Mouse (Mus musculus): ENCODE measurements around the gene Ackr3.

Gene Ackr3

DNA sequence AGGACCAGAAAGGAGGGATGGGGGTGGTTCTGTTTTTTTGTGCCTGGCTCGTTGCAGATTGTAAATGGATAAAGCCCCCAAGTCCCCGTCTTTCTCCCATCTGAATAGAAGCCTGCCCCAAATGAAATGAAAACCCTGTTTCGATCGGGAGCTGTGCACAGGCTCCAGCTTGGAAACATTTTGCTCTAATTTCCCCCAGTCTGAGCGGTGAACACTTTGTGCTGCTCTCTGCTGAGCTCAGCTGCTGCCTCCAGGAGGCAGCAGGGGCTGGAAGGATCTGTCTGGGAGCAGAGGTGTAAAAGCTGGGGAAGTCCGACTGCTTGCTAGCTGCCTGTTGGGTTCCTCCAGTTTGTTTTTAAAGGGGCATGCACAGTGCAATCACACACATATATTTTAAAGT, 1.4 kb downstream of the Ackr3 start:
- peak; percentile 74 for DNase-seq

- DNase-seq = peak; percentile 22
These were observed 2.9 kb downstream of the Ackr3 start for GRCm38 (mm10) chr1:90206684-90207083.

DNA sequence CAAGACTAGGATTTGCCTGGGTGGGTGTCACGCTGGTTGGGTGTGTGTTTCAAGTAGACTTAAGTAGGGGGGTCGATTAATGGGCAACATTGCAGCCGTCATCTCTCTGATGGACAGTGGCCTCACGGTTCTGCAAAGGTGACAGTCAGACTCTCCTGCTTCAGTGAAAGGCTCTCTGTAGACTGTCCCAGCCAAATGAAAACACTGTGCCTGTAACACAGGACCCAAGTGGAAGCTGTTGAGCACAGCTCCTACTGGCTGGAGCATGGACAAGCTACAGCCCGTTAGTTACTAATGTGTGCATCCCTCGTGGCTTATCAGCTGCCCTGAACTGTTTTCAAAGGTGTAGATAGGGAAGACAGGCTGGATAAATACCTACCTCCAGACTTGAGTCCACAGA, 3.5 kb downstream of the Ackr3 start:
- no peak for DNase-seq

DNA sequence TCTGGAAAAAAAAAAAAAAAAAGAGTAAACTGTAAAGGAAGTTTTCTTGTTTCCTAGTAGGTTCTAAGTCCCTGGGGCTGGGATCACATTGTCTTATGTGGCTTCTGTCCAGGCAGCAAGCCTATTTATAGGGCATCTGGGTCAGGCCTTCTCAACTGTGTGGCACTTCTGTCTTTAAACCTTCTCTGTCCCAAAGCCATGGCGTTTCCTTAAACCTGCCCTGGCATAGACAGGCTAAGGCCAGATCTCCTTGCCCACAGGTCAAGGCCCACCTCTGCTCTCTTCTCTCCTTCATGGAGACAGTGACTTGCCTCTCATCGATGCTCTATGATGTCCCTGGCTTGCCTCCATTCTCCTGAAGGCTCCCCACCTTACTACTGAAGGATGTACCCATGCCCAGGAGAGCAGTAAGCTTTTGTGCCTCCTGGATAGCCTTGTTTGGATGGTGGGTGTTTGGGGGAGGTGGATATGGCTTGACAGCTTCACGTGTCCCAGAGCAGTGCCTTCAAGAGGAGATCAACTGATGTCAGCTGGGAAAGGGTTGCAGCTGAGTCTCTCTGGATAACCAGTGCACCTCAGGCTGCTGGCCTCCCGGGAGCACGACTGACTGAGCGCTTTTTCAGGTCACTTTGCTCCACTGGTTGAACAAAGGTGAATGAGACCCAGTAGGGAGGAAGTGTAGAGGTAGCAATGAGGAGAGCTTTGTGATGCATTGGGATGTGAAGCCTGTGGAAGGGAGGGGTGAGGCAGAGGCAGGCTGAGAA, 4.1 kb downstream of the Ackr3 start:
- DNase-seq = peak; percentile 78

GRCm38 (mm10) chr1:90208503-90208860, 4.7 kb downstream of the Ackr3 start:
- no peak for DNase-seq

DNA sequence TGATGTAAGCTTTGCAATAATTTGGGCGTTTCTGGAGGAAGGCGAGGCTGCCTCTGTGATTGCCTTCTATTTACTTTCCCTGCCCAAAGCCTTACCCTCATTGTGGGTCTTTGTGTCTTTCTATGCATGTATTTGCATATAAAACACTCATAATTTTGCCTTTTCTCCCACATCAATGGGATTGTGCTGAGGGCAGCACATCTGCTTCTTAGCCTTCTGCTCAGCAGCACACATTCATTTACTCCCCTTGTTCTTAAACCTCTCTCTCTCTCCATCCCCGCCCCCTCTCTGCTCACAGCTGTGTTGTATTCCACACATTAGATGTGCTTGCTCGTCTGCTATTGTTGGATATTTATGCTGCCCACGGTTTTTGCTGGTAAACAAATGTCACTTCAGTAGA, 5.3 kb downstream of the Ackr3 start:
- DNase-seq = peak; percentile 14

DNA sequence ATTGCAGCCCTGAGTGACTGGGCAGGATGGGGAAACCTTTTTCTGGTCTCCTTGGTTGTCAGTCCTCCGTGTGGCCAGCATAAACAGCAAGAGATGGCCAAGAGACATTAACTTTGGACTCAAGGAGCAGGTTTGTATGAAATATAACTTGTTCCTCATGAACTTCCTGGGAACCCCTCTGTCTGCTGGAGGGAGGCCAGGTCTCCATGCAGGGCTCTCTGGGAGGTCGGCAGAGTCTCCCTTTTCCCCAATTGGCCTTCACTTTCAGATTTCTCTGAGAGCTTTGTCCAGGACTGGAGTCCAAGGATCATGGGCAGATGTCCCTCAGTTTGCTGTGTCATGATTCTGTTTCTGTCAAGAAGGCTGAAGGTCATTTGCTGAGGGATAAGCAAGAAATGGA, 6.0 kb downstream of the Ackr3 start:
- peak; percentile 96 for DNase-seq

GRCm38 (mm10) chr1:90210346-90210745, 6.6 kb downstream of the Ackr3 start:
- peak; percentile 13 for DNase-seq

GRCm38 (mm10) chr1:90210761-90211160, 7.0 kb downstream of the Ackr3 start:
- DNase-seq = peak; percentile 54

GRCm38 (mm10) chr1:90212376-90212775, 8.6 kb downstream of the Ackr3 start:
- DNase-seq = peak; percentile 92

DNA sequence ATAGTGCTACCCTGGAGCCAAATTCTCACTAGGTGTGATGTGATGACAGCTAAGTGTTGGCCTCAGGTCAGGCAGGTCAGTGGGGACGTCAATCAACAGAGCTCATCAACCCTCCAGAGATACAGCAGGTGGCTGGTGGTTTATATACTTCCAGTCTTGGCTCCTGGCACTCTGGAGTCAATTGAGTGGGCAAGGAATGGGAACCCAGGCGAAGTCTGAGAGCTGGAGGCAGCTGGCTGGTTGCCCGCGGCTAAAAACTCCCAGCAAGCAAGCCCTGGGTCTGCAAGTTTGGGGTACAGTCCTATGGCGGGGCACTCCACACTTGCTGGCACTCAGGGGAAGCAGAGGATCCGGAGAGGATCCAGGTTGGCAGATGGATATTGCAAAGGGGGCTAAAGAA, 9.1 kb downstream of the Ackr3 start:
- DNase-seq = peak; percentile 19

GRCm38 (mm10) chr1:90214021-90214420, 10.2 kb downstream of the Ackr3 start:
- DNase-seq = no peak

GRCm38 (mm10) chr1:90214926-90215325, 11.1 kb downstream of the Ackr3 start:
- no peak for DNase-seq

DNA sequence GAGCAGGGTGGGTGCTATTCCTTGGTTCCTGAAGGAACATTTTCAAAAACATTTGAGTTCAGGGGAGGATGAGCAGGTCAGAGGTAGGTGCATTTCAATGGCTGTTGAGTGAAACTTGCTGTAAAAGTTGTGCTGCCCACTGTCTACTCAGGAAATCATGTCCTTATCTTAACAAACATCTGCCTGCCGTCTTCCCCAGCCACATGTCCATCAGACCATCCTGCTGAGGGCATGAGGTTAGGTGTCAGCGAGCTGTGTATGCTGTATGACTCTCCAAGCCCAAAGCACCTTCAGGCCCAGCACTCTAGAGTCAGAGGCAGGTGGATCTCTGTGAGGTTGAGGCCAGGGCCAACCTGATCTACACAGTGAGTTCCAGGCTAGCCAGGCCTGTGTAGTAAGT, 12.1 kb downstream of the Ackr3 start:
- DNase-seq = no peak

DNA sequence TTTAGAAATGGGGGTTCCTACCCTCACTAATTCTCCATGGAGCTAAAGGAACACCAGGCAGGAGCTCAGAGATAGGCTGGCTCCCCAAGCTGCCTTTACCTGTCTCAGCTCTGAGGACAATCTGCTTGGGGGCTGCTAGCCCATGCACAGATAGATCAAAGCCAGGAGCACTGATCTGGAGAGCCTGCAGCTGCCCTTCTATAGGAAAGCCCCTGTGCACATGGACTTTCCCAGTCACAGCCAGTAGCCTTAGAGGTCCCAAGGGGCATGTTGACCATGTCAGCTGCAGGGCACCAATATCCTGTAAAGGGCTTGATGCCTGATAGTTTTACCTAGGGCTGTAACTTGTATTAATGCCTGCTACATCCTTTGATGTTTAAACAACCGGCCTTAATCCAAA, 12.6 kb downstream of the Ackr3 start:
- DNase-seq = no peak

DNA sequence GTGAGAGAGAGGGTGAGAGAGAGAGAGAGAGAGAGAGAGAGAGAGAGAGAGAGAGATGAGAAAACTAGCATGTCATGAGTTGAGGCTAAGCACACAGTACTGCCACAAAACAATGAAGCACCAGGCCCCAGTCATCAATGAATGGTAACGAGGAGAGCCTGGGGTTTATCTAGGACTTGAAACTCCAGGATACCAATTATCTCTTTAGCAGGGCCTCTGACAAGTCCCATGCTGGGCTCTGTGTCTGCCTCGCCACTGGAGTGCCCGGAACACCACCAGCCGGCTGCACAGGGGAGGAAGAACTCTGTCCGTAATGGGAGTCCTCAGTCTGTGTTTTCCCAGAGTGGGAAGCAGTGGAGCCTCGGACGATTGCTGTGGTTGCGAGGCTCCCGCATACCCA, 16.5 kb downstream of the Ackr3 start:
- DNase-seq = no peak

DNA sequence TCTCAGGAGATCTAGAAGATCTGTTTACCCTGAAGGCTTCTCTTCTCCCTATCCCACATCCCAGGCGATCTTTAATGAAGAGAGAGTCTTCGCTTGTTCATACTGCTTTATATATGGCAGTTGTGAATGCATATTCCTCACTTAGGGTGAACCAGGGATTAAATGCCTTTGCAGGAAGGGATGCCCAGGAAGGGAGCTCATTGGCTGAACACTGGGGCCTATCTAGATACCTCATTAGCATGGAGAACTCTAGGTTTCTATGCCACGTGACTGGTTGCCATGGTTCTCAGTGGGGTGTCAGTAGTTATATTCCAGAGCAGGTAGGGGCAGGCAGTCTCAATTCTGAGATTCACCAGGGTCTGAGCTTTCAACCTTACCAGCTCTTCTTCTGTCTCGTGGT, 17.1 kb downstream of the Ackr3 start:
- DNase-seq = no peak

DNA sequence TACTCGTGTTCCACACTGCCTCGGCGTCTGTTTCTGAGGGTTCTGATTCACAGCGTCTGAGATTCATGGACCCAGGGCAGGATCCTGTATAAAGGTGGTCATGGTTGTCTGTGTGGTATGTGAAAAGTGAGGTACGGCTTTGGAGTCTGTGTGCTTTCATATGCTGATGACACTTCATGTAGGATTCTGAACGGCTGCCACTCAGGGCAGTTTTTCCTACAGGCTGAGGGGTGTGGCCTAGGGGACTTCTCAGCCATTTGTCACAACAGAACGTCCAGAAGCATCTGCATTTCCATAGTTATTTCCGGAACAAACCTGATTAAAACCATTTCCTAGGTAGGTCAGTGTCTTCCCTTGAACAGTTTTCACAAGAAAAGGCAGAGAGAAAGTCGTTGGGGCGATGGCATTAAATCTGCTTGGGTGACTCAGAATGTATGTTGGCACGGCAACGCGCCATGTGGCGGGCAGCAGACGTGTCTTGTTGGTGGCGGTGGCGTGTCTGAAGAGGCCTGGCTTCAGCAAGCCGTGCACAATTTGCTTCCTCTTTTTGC, 18.1 kb downstream of the Ackr3 start:
- DNase-seq = no peak

- DNase-seq = no peak
These were observed 18.7 kb downstream of the Ackr3 start for GRCm38 (mm10) chr1:90222427-90222901.

- DNase-seq = peak; percentile 82
These were observed 19.2 kb downstream of the Ackr3 start for GRCm38 (mm10) chr1:90223006-90223405.

DNA sequence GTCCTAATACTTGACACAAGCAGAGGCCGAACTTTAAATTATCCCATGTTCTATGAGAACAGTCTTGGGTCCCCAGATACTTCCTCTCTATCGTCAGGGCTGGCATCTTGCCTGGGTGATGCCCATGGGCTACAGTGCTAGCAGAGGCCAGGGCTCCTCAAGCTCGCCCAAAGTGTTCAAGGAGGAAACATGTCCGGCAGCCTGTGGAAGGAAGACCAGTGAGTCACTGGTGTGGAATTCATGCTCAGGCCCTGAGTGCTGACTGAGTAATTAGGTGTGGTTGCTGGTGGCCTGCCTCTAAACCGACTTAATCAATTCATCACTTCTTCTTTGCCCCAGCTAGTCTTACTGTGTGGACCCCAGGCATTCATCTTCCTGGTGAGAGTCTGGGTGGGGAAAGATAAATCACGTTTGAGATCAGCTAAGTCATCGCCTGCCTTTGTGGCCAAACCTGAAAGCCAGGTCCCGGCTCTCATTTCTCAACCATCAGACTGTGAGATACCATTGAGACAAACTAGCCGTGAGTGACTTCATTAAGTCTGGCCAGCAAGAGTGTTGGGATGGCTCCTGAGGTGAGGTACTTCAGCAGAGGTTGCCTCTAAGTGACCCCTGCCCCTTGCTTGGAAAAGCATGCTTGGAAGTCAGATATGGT, 21.9 kb downstream of the Ackr3 start:
- DNase-seq = peak; percentile 30

DNA sequence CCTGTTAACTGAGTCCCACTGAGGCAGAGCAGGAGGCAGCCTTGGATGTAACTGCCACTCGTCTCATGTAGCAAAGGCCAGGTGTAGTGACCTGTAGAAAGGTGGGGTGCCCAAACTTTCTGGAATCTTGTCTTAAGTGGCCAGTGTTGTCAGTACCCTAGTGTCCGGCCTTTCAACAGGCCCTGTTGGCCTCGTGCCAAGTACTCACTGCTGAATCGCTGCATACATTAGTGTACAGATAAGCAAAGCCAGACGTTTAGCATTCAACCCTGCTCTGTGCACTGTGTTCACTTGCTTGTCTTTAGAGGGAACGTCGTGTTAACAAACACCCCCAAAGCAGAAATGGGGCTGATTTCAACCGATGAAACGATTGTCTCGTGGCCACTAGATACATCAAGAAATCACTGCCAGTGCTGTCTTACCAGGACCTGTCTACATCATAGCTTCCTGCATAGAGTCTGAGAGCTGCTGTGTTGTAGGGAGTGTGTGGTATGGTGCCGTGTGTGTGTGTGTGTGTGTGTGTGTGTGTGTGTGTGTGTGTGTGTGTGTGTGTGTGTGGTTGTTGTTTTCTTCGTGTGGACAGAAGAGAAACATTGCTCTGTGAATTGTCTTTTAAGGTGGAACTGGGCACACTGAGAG, 24.0 kb downstream of the Ackr3 start:
- DNase-seq = no peak

DNA sequence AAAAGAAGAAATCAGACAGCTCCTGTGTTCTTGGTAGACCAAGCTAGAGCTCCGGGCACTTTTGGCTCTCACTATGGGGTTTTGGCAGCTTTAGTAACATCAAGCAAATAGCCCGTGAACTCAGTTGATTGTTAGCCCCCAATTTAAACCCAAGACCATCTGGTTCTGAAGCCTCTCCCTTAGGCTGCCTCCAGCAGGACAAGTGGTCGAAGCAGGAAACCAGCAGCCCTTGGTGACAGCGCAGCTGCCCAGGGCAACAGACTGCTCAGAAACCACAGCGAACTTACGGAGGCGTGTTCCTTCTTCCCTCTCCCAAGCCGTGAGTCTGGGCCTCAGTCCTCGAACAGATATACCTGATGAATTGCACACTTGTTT, 24.5 kb downstream of the Ackr3 start:
- DNase-seq = no peak

GRCm38 (mm10) chr1:90230611-90231010, 26.8 kb downstream of the Ackr3 start:
- DNase-seq = no peak

All from kidney, adult 9 months (tissue).